Mouse (Mus musculus): ENCODE data around the gene Car14.
"Not testable (repeated sequence)": the region's sequence is repeated elsewhere in the genome, so short reads cannot be mapped to it uniquely, and the experiment has no call there.

Car14 gene

GRCm38 (mm10) chr3:95891211-95892065, 13.1 kb downstream of the Car14 start, which contains the start of gene BC028528:
TSS of gene BC028528 (minus strand) at chr3:95892005.
- DNase-seq (ENCODE audit: low spot score) = peak; percentile 82

GRCm38 (mm10) chr3:95889664-95890063, 14.8 kb downstream of the Car14 start:
- DNase-seq (ENCODE audit: low spot score) = no peak

DNA sequence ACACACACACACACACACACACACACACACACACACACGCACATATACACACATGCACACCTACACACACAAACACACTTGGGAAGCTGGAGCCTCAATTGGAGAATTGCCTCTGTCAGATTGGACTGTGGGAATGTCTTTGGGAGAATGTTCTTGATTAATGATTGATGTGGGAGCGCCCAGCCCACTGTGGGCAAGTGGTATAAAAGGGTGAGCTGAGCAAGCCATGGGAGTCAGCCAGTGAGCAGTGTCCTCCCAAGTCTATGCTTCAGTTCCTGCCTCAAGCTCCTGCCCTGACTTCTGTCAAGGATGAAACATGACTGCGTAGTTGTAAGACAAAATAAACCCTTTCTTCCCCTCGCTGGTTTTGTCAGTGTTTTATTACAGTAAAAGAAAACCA, 16.9 kb downstream of the Car14 start:
- no peak for DNase-seq (ENCODE audit: low spot score)

DNA sequence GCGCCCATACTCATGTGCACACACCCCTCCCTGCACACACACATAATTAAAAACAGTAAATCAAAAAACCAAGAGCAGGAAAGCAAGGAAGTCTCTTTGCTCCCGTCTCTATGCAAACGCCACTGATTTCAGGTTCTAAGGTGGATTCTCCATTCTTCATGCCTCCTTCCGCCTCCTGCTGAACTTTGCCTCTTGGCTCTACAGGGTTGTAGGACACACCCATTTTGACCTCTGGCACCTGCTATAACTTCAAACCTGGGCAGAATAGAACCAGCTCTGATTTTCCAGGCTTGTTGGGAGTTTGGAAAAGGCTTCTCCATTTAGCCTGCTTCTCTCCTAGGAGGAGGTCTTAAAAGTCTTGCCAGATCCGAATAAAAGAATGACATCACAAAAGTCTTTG, 20.1 kb downstream of the Car14 start:
- no peak for DNase-seq (ENCODE audit: low spot score)

- DNase-seq (ENCODE audit: low spot score) = peak; percentile 84
Observed at GRCm38 (mm10) chr3:95882816-95883425, 21.6 kb downstream of the Car14 start.

DNA sequence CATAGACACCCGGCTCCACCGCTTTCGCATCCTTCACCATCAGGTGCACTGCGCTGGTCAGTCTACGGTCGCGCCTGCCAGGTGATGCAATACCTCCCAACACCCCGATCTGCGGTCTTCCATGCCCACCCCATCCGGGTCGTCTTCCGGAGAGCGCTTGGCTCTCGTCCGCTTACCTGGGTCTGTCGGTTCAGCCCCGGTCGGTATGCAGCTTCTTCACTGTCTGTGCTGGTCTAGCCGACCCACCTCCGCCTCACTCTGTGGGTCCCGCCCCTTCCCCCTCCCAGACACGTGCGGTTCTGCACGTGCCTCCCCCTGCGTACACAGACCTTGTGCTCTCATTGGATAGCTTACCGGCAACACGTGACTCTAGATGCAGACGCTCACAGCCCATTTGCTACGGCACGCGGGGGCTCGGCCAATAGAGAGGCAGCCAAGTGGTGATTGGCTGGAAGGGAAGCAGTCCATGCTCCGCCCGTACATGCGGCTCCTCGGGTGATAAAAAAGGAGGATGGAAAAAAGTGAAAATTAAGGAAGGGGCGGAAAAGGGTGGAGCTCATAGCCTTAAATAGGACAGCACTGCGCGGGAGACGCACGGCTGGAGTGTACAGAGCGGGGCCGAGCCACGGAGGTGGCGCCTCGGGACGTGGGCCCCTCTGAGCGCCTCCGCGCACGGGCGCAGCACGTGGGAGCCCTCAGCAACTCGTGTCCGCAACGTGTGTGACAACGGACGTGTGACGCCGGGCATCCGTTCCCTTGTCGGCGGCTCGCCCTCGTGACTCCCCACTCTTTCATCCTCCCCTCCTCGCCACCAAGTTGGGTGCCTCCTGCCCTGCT, 22.3 kb downstream of the Car14 start, which contains the start of gene Ciart:
Gene Ciart (minus strand): TSS at position 273 of the 837 bp plus-strand sequence.
- DNase-seq (ENCODE audit: low spot score) = peak; percentile 99

DNA sequence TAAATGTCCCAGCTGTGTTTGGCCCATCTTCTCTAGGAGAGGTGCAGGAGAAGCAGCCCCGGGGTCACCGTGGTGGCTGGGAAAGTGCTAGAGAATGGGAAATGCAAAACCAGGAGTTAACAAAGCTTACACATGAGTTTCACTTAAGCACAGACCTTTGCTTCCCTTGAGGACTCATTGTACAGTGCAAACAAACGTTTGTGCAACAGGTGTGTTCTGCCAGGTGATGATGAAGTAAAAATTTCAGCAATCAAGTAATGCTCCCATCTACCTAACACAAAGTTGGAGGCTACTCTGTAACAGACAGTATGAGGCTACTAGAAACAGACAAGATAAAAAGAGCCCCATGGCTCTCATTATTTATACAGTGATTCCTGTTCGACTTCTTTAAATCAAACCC, 25.4 kb downstream of the Car14 start:
- no peak for DNase-seq (ENCODE audit: low spot score)

DNA sequence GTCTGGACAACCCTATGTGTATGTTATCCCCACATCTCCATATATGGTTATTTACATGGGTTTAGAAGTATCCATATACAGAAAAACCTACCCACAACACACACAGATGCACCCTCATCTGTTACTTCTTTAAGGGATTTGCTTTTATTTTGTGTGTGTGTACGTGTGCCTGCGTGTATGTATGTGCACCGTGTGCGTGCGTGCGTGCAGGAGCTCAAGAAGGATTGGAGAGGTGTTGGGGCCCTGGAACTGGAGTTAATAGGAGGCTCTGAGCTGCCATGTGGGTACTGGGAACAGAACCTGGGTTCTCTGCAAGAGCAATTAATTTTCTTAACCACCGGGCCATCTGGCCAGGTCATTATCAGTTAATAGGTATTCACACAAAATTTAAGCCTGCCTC, 32.4 kb downstream of the Car14 start:
- DNase-seq (ENCODE audit: low spot score) = no peak

DNA sequence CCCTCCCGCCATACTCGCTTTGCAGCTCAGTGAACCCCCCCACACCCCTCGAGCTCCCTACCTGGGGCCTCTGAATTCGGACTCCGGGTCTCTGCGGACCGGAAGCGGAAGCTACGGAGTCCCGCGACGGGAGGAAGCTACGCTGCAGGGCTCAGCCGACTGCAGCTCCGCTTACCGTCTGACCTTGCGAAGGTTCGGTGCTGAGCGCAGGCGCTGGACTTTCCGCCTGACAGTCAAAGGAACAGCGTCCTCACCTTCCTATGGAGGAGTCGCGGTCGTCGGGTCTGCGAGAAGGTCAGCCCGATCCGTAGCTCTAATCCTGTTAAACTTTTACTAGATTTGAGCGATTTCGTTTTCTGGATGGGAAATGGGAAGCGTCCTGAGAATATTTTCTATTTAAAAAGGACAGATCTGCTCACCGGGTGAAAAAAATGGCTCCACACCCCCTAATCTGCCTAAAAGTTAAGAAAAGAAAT, 33.1 kb downstream of the Car14 start, which contains the start of gene Mrps21:
Gene Mrps21 (minus strand): TSS at position 128 of the 476 bp plus-strand sequence.
- peak; percentile 88 for DNase-seq (ENCODE audit: low spot score)

DNA sequence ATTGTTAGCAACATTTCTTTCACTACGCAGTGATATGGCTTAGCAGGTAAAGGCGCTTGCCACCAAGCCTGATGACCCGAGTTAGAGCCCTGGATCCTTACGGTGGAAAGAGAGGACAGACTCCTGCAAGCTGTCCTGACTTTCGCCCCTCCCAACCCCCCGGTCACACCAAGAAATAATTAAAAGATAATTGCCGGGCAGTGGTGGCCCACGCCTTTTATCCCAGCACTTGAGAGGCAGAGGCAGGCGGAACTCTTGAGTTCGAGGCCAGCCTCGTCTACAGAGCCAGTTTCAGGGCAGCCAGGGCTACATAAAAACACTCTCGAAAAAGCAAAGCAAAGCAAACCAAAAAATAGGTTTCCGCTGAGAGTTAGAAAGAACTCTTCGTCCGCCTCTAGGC, 33.5 kb downstream of the Car14 start:
- no peak for DNase-seq (ENCODE audit: low spot score)

GRCm38 (mm10) chr3:95867408-95867807, 37.1 kb downstream of the Car14 start:
- DNase-seq (ENCODE audit: low spot score) = no peak

DNA sequence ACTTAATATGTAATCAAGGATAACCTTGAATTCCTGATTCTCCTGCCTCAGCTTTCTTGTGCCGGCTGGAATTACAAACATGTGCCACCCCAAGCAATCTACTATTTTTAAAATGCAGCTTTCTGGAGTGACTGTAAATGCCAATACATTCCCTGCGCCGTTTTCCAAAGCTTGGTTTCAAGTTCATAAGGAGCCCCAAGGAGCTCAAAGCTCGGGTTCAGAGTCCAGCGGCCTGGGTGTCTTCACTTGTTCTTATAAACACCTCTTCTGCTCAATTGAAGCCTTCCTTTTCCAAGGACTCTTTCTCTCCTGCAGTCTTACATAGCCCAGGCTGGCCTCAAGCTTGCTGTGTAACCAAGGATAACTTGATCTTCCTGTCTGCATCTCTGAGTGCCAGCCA, 38.4 kb downstream of the Car14 start:
- DNase-seq (ENCODE audit: low spot score) = no peak

- no peak for DNase-seq (ENCODE audit: low spot score)
Observed at GRCm38 (mm10) chr3:95865571-95865970, 38.9 kb downstream of the Car14 start.

DNA sequence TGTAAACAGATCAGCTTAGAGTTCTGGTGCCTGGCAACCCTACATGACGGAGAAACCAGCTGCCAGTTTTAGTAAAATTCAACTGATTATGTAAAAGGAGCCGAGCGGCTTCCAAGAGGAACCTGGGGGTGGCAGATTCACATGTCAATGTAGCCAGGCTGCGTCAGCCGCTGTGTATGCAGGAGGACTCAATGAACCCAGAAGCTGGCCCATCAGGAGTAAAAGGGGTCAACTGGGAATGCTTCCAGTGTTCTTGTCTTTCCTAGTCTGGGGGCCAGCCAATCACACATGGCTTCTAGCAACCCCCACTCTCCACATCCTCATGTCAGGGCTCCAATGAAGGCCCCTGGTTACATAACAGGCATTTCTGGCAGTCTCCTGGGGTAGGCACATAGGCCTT, 39.4 kb downstream of the Car14 start:
- DNase-seq (ENCODE audit: low spot score) = no peak

DNA sequence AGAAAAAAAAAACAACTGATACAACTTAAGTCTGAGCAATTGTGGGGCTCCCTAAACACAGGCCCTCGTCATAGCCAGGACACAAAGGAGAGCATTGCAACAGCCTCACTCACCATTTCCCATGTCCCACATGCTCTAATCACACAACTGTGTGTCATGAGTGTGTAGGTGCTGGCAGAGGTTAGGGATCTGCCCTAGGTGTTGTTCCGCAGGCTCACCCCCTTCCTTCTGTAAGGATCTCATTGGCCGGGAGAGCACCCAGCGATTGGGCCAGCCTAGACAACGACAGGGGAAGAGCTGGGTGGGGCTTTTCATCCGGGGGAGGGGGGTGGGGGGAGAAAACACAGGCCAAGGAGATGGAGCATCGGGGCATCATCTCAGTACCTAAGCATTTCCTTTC, 40.9 kb downstream of the Car14 start:
- no peak for DNase-seq (ENCODE audit: low spot score)

- peak; percentile 82 for DNase-seq (ENCODE audit: low spot score)
Observed at GRCm38 (mm10) chr3:95861796-95862195, 42.7 kb downstream of the Car14 start.

DNA sequence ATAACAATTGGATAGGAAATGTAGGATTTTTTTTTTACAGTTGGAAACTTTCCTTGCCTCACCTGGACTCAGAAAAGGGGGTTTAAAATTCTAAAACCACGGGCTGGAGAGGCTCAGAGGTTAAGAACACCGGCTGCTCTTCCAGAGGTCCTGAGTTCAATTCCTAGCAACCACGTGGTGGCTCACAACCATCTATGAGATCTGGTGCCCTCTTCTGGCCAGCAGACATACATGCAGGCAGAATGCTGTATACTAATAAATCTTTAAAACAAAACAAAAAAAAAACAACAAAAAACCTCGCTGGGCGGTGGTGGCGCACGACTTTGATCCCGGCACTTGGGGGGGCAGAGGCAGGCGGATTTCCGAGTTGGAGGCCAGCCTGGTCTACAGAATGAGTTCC, 43.3 kb downstream of the Car14 start:
- no peak for DNase-seq (ENCODE audit: low spot score)

GRCm38 (mm10) chr3:95860323-95860722, 44.2 kb downstream of the Car14 start:
- peak; percentile 48 for DNase-seq (ENCODE audit: low spot score)

DNA sequence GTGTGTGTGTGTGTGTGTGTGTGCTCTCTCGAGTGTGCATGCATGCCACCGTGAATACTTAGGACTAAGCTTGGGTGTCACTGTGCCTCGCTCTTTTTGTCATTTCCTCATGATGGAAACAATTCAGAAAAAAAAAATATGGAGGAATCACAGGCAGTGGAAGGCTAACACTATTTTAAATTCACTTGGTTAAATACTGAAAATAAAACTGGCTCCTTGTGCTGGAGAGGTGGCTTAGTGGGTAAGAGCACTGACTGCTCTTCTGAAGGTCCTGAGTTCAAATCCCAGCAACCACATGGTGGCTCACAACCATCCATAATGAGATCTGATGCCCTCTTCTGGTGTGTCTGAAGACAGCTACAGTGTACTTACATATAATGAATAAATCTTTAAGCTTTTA, 46.2 kb downstream of the Car14 start:
- not testable (repeated sequence) for DNase-seq (ENCODE audit: low spot score)

DNA sequence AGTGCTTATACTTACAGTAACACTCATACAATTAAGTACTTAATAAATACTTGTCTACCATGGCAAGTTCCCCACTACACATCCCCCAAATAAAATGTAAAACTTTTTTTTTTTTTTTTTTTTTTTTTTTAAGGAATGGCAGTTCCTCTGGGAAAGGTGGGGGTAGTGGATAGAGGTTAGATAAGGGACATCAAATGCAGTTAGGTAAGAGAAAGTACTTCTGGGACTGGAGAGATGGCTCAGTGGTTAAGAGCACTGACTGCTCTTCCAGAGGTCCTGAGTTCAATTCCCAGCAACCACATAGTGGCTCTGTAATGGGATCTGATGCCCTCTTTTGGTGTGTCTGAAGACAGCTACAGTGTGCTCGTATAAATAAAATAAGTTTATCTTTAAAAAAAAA, 47.4 kb downstream of the Car14 start:
- DNase-seq (ENCODE audit: low spot score) = not testable (repeated sequence)

GRCm38 (mm10) chr3:95856115-95856514, 48.4 kb downstream of the Car14 start:
- DNase-seq (ENCODE audit: low spot score) = peak; percentile 65

DNA sequence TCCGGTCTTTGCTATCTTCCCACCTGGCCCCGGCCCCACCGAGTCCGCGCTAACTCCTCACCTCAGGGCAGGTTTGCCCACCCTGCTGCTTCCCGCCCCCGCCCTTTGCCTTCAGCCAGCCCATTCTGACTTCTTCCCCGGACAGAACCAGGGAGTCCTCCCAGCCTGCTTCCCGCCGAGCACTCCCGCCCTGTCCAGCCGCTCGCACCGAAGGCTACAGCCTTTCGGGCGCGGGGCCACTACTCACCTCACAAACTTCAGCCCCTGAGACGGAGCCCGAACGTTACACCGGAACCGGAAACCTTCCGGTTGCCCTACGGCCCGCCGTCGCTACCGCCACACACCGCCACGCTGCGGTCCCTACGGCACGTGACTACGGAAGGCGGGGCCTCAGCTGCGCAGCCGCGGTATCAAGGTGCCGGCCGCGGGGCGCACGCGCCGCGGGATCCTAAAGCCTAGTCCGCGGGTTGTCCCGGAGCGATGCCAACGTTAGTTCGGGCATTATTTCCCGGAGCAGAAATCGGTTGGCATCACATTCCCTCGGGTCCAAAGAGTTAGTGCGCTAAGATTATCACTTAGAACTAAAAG, 48.9 kb downstream of the Car14 start, which contains the start of gene Prpf3:
Gene Prpf3 (minus strand): TSS at position 384 of the 588 bp plus-strand sequence.
- peak; percentile 97 for DNase-seq (ENCODE audit: low spot score)
